Mouse (Mus musculus) left cerebral cortex, postnatal 14 days (tissue): ENCODE results near the gene Prkca. TPM values are rescaled to one million over a fixed set of nuclear protein-coding genes. Genes with fewer than 3 reads are reported as not detected.

Source experiments
- DNase-seq, 2 experiments: peaks; one replicate each; pipeline ENCODE4 v3.0.0; 2021 to 2022; ENCODE audit warnings: low spot score in 2 of 2, mixed read lengths in 1 of 2
- intact Hi-C: fragments of 180-260 bp; cut with DNase I; formaldehyde crosslinking; loops from one replicate; pipeline ENCODE4 v1.15.1; 2025
- total RNA-seq, 2 experiments: library from RNA; stranded (reverse); gene quantifications; 2 replicates each; pipeline ENCODE4 v1.2.3; 2021

Prkca gene
- total RNA-seq, 2 experiments from 2014 or later = 135 to 157 TPM

DNA sequence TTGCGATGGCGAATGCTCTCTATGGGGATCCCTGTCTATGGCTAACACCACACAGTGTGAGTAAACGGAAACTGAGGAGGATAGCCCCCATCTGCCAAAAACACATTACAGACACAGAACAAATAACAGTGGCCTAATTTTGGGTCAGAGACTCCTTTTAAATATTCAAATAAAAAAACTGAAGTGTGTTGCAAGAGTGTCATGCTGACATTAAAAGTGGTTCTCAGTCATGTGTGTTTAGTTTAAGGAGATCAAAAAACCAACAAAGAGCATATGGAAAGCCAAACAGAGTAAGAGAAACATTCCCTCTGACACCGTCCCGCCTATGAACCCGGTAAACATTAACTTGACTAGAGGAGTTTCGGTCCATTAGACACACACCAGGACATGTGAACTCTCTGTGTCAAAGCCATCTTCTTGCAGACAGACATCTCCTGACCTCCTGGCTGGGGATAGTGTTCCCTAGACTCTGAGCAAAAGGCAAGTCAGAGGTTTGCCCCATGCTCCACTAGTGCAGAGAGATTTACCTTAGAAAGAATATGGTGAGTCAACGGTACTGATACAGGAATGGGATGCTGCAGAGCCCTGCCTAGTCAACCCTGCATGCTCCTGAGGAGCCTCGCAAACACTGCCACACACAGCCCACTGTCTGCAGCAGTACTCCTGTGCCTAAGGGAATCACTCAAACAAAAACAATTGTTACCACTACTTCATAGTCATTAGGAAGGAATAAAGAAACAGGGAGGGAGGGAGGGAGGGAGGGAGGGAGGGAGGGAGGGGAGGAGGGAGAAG lies 146.1 kb downstream of the Prkca start:
- no peak for DNase-seq
- intact Hi-C loops = no loop called here

DNA sequence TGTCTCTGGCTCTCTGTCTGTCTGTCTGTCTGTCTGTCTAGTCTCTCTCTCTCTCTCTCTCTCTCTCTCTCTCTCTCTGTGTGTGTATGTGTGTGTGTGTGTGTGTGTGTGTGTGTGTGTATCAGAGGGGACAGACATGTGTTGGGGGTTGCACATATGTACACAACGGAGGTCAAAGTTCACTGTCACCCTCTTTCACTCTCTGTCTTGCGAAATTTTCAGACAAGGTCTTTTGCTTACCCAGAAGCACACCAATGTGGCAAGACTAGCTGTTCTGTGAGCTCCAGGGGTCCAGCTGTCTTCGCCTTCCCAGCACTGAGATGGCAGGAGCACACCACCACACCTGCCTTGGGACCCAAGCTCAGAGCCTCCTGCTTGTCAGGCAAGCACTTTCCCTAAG lies 146.9 kb downstream of the Prkca start:
- intact Hi-C loops = no loop called here
- DNase-seq = no peak

GRCm38 (mm10) chr11:108190298-108190697 lies 153.4 kb downstream of the Prkca start:
- no peak for DNase-seq
- intact Hi-C loops = no loop called here

GRCm38 (mm10) chr11:108189362-108189761 lies 154.4 kb downstream of the Prkca start:
- intact Hi-C loops = no loop called here

DNA sequence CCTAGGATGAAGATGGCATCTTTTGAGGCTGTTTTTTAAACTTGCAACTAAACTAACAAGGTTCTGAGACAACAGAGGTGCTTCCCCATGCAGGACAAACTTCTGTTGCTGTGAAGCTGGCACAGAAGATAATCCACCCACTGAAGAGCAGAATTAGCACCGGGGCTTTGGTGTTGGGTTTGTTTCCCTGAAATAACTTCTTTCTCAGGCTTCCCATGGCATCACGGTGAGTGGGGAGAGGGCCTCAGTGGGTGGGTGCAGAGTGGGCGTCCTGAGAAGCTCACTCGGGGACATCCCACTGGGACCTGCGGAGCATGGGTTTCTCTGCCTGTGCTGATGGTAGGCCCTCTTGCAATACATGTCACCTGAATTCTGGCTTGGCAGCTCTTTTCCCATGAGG lies 161.3 kb downstream of the Prkca start:
- peak in 1 of 2 experiments; percentile 57 for DNase-seq
- intact Hi-C loops = no loop called here

More at GRCm38 (mm10) chr11:108189362-108189761, 154.4 kb downstream of the Prkca start:
- no peak for DNase-seq

DNA sequence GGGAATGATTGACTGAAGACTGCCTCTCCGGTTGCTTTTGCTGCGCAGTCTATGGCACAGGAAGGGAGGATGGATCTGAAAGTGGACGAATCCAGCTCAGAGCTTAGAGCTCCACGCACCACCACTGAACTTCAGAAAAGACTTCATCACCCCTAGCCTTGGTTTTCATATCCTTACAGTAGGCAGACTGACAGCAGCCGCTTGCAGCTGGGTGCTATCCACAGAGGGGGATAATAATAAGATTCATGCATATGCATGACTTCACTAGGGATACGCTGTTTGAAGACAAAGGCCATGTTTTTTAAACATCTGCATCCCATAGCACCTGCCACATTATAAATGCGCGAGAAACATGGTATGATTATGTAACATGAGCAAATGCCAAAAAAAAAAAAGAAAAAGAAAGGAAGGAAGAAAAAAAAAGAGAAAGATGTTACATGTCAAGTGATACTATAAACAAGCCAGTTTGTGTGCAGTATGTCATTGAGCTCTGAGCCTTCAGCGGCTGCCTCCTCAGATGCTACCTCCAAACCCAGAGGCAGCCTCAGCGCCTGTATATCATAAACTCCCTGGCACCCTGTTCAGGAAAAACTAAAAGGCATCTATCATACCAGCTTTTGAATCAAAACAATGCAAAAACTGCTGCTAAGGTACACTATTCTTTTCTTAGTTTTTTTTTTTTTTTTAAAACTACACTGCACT lies 162.6 kb downstream of the Prkca start:
- DNase-seq = no peak
- intact Hi-C loops = no loop called here

- intact Hi-C loops = no loop called here
Measured at GRCm38 (mm10) chr11:108178802-108179201, 164.9 kb downstream of the Prkca start.

GRCm38 (mm10) chr11:108178258-108178657 lies 165.5 kb downstream of the Prkca start:
- intact Hi-C loops = no loop called here
- no peak for DNase-seq

More at GRCm38 (mm10) chr11:108178802-108179201, 164.9 kb downstream of the Prkca start:
- no peak for DNase-seq

GRCm38 (mm10) chr11:108176715-108177114 lies 167.0 kb downstream of the Prkca start:
- DNase-seq = peak in 1 of 2 experiments; percentile 57
- intact Hi-C loops = no loop called here

DNA sequence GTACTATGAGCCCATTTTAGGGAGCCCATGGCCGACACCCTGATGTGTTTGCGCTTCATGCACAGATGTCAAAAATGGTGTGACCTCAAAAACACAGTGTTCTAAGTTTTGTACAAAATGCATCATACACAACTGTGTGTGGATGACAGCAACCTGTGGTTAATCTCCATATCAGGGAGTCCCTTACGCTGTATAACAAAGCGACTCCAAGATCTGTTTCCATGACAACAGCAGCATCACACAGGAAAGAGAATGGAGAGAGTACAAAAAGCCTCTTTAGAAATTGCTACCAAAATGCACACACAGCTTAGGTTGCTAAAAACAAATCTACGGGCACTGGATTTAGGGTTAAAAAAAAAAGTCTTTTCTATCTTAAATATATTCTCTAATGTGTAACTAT lies 171.8 kb downstream of the Prkca start:
- no peak for DNase-seq
- intact Hi-C loops = no loop called here

DNA sequence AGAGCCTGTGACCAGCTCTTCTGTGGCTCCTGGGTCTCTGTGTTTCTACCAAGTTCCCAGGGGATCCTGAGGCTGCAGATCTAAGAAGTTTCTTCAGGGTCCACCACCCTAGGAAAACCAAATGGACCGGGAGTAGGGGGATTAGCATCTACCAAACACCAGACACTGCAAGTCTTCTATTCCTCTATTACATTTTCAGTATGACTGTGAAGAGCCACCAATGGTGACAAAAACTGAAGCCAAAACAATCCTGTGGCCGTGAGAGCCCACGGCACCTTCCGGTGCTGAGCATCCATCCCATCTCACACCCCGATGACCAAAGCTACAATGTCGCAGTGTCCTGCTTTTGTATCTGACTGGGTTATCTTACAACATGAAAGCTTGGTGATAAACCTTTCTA lies 172.5 kb downstream of the Prkca start:
- intact Hi-C loops = no loop called here
- DNase-seq = no peak

DNA sequence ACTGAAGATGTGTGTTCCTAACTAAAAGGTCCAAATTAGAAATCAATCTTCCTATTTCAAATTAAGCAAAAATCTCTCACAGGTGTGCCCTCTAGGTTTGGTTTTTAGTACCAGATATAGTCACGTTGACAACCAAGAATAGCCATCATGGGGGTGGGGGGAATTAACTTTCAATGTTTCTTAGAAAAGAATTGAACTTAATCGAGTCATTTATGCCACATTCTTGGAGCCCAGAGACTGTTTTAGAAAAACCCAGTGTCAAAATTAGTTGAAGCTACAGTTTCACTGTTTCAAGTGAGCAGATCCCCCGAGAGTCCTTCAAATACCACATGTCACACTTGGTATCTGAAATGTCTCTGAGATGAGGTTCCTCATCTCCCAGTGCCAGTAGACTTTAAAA lies 173.6 kb downstream of the Prkca start:
- intact Hi-C loops = no loop called here

GRCm38 (mm10) chr11:108165725-108166124 lies 178.0 kb downstream of the Prkca start:
- no peak for DNase-seq
- intact Hi-C loops = no loop called here

More for the DNA sequence above, 173.6 kb downstream of the Prkca start:
- DNase-seq = no peak

- DNase-seq = no peak
- intact Hi-C loops = no loop called here
Measured at GRCm38 (mm10) chr11:108162639-108163038, 181.1 kb downstream of the Prkca start.

DNA sequence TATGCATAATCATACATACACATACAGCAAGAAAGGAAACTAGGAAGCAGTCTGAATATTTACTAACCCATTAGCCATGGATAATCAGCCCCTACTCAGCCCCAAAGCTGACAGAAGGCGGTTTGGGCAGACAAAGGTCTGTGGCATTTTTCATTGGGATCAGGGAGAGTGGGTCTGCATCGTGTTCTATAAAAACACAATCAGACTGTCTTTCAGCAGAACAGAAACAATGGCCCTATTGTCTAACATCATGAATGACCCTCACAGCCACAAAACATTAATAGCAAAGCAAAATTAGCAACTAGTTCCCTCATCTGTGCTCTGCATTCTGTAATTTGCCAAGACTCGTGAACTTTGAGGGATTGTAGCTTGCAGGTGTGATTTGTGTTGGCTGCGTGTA lies 181.6 kb downstream of the Prkca start:
- DNase-seq = no peak
- intact Hi-C loops = no loop called here

DNA sequence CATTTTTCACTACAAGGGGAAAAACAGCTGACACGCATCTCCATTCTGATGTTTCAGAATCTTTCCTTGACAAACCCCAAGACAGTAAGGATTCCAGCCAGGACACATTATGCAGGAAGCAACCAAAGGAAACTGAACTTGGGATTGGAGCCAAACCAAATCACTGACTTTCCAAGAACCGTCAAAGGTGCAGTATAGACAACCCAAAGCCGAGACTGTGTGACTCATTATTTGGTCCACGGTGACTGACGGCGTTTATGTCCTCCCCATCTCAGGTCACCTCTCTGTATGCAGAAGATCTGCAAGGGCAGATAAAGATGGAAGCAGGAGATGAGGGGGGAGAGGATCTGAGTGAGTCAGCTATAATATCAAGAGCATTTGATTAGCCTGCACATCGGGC lies 183.7 kb downstream of the Prkca start:
- intact Hi-C loops = no loop called here

GRCm38 (mm10) chr11:108158046-108158445 lies 185.7 kb downstream of the Prkca start:
- DNase-seq = no peak
- intact Hi-C loops = no loop called here

More for the DNA sequence above, 183.7 kb downstream of the Prkca start:
- no peak for DNase-seq

DNA sequence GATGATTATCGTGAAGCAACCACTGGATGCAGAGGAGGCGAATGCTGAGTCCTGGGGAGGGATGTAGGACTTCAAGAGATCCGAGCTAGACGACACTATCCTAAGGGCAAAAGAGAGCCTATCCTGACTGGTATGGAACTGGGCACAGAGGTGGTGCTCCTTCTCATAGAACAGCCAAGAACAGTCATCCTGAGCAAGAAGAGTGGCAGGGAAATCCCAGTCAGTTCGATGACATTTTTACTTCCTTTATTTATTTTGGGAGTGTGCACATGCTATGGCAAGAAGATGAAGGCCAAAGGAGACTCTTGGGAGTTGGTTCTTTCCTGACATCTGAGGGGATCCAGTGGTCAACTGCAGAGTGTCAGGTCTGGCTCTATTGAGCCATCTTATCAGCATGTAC lies 186.7 kb downstream of the Prkca start:
- intact Hi-C loops = no loop called here
- no peak for DNase-seq

DNA sequence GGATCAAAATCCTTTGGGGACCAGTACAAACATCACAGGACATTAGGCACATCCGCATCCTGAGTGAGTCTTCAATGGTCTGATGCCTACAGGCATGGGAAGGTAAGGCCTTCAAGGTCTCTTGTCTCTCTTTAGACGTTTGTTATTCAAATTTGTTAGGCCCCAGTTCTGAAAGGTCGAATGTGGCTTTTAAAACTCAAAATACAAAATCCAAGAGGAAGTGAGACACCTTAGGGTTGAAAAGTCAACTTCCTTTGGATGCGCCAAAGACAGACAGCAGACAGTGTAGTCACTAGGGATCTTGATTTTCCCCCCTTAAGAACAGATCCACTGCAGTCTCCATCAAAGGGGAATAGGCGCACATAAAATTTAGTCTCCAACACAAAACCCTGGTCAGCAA lies 187.6 kb downstream of the Prkca start:
- intact Hi-C loops = no loop called here
- no peak for DNase-seq

- DNase-seq = no peak
- intact Hi-C loops = no loop called here
Measured at GRCm38 (mm10) chr11:108155088-108155580, 188.6 kb downstream of the Prkca start.
